Mouse (Mus musculus) forebrain, embryonic 10.5 days (tissue): ENCODE measurements around the gene Ttl. TPM values are rescaled to one million over a fixed set of nuclear protein-coding genes. Genes with fewer than 3 reads are reported as not detected.

Experiments
- DNase-seq: peaks from one replicate; pipeline ENCODE4 v3.0.0-alpha.2; 2017; ENCODE audit warnings: low spot score; ENCODE audit errors: extremely low spot score
- H3K27ac ChIP-seq: fragments of 300-500 bp; sonication (generic); 2 replicates; pipeline ENCODE4 v1.5.1; 2016; ENCODE audit warnings: mild to moderate bottlenecking
- H3K27me3 ChIP-seq: fragments of 300-500 bp; sonication (generic); 2 replicates; pipeline ENCODE4 v1.6.1; 2016; ENCODE audit warnings: mild to moderate bottlenecking; ENCODE audit not compliant: poor library complexity, severe bottlenecking
- H3K36me3 ChIP-seq: fragments of 300-500 bp; sonication (generic); replicated peaks from 2 replicates; pipeline ENCODE4 v1.6.1; 2016; ENCODE audit warnings: mild to moderate bottlenecking, moderate library complexity
- H3K4me1 ChIP-seq: fragments of 300-500 bp; sonication (generic); 2 replicates; pipeline ENCODE4 v1.6.1; 2016
- H3K4me3 ChIP-seq: fragments of 300-500 bp; sonication (generic); 2 replicates; pipeline ENCODE4 v1.5.1; 2016; ENCODE audit warnings: mild to moderate bottlenecking, moderate library complexity
- H3K9me3 ChIP-seq: fragments of 300-500 bp; sonication (generic); 2 replicates; pipeline ENCODE4 v1.6.1; 2016; ENCODE audit warnings: mild to moderate bottlenecking, moderate library complexity
- WGBS: fragments of 180-500 bp; shearing (Covaris S2); methylation state at CpG from one replicate; pipeline ENCODE4 v1.1.7; 2016; 5-methylcytosine and 5-hydroxymethylcytosine counted together
- polyA plus RNA-seq: library from polyadenylated mRNA; unstranded; fragments of >200 nt; fragmentation: Nextera tagmentation; extraction: Ambion mirVana; gene quantifications from 2 replicates; pipeline ENCODE4 v1.2.1, GENCODE M21; 2016

The Ttl gene
- polyA plus RNA-seq, 1 experiment from 2014 or later = 12.4 TPM

GRCm38 (mm10) chr2:129056597-129056996 is 9.1 kb upstream of the Ttl start:
- Histone ChIP-seq H3K4me3 (no peak overlapping the region), H3K36me3 (no peaks in the 10 kb centered on the region), H3K27me3 (no peaks in the 10 kb centered on the region), H3K27ac (no peak overlapping the region), H3K9me3 (peaks cover 19% of the 10 kb centered on the region), H3K4me1 (no peaks in the 10 kb centered on the region)
- no peak for DNase-seq
- WGBS = 40% methylated on average over 9 of the region's 9 CpGs

- H3K27me3 ChIP-seq = no peaks in the 10 kb centered on the region
- WGBS = 96% methylated on average over 8 of the region's 8 CpGs
- no peaks in the 10 kb centered on the region for H3K36me3 ChIP-seq
- H3K4me1 ChIP-seq = no peaks in the 10 kb centered on the region
- no peak overlapping the region for H3K27ac ChIP-seq
- peaks cover 19% of the 10 kb centered on the region for H3K9me3 ChIP-seq
- H3K4me3 ChIP-seq = no peak overlapping the region
- DNase-seq = no peak
These were observed 8.5 kb upstream of the Ttl start for GRCm38 (mm10) chr2:129057256-129057655.

- H3K27me3 ChIP-seq = no peaks in the 10 kb centered on the region
- H3K9me3 ChIP-seq = peaks cover 19% of the 10 kb centered on the region
- 88% methylated on average over 6 of the region's 6 CpGs for WGBS
- H3K4me3 ChIP-seq = no peak overlapping the region
- no peak for DNase-seq
- H3K36me3 ChIP-seq = no peaks in the 10 kb centered on the region
- no peak overlapping the region for H3K27ac ChIP-seq
- no peaks in the 10 kb centered on the region for H3K4me1 ChIP-seq
These were observed 7.8 kb upstream of the Ttl start for GRCm38 (mm10) chr2:129057920-129058361.

GRCm38 (mm10) chr2:129061456-129062059 is 4.2 kb upstream of the Ttl start:
- WGBS = 84% methylated on average over 10 of the region's 10 CpGs
- Histone ChIP-seq H3K27me3 (no peaks in the 10 kb centered on the region), H3K4me3 (no peak overlapping the region), H3K9me3 (peaks cover 13% of the 10 kb centered on the region), H3K36me3 (no peaks in the 10 kb centered on the region), H3K4me1 (peaks cover 13% of the 10 kb centered on the region), H3K27ac (no peak overlapping the region)
- DNase-seq = no peak

- Histone ChIP-seq H3K27me3 (no peaks in the 10 kb centered on the region), H3K4me3 (peak overlapping the region; percentile 90), H3K27ac (peak overlapping the region; percentile 90), H3K4me1 (peaks cover 25% of the 10 kb centered on the region), H3K36me3 (peaks cover 21% of the 10 kb centered on the region), H3K9me3 (peaks cover 6% of the 10 kb centered on the region; the same call in 1 of the 2 replicates)
- WGBS = under 1% methylated on average over 20 of the region's 20 CpGs
- peak; percentile 60 for DNase-seq
These were observed 584 bp downstream of the Ttl start for GRCm38 (mm10) chr2:129066326-129066725.

GRCm38 (mm10) chr2:129070296-129070695 is 4.6 kb downstream of the Ttl start:
- peaks cover 19% of the 10 kb centered on the region for H3K4me1 ChIP-seq
- DNase-seq = no peak
- H3K27ac ChIP-seq = no peak overlapping the region
- 89% methylated on average over 3 of the region's 3 CpGs for WGBS
- H3K9me3 ChIP-seq = peaks cover 6% of the 10 kb centered on the region; the same call in 1 of the 2 replicates
- peaks cover 21% of the 10 kb centered on the region for H3K36me3 ChIP-seq
- no peak overlapping the region for H3K4me3 ChIP-seq
- no peaks in the 10 kb centered on the region for H3K27me3 ChIP-seq

GRCm38 (mm10) chr2:129078313-129078712 is 12.6 kb downstream of the Ttl start:
- Histone ChIP-seq H3K36me3 (peaks cover 69% of the 10 kb centered on the region), H3K27ac (no peak overlapping the region), H3K9me3 (no peaks in the 10 kb centered on the region), H3K27me3 (no peaks in the 10 kb centered on the region), H3K4me3 (no peak overlapping the region), H3K4me1 (no peaks in the 10 kb centered on the region)
- no peak for DNase-seq
- WGBS = 84% methylated on average over 3 of the region's 3 CpGs

- no peak for DNase-seq
- H3K27me3 ChIP-seq = no peaks in the 10 kb centered on the region
- H3K27ac ChIP-seq = no peak overlapping the region
- H3K9me3 ChIP-seq = no peaks in the 10 kb centered on the region
- 82% methylated on average over 2 of the region's 2 CpGs for WGBS
- peaks cover 73% of the 10 kb centered on the region for H3K36me3 ChIP-seq
- no peaks in the 10 kb centered on the region for H3K4me1 ChIP-seq
- H3K4me3 ChIP-seq = no peak overlapping the region
These were observed 13.5 kb downstream of the Ttl start for GRCm38 (mm10) chr2:129079194-129079593.

- H3K4me3 ChIP-seq = no peak overlapping the region
- H3K27ac ChIP-seq = no peak overlapping the region
- no peak for DNase-seq
These were observed 15.4 kb downstream of the Ttl start for GRCm38 (mm10) chr2:129081097-129081496.

GRCm38 (mm10) chr2:129083514-129083913 is 17.8 kb downstream of the Ttl start:
- H3K36me3 ChIP-seq = peaks cover 85% of the 10 kb centered on the region
- H3K4me1 ChIP-seq = no peaks in the 10 kb centered on the region
- 91% methylated on average over 5 of the region's 5 CpGs for WGBS
- peaks cover 5% of the 10 kb centered on the region; the same call in 1 of the 2 replicates for H3K9me3 ChIP-seq
- DNase-seq = no peak
- H3K27ac ChIP-seq = no peak overlapping the region
- no peaks in the 10 kb centered on the region for H3K27me3 ChIP-seq
- H3K4me3 ChIP-seq = no peak overlapping the region

More at GRCm38 (mm10) chr2:129081097-129081496, 15.4 kb downstream of the Ttl start:
- WGBS = 74% methylated on average over 13 of the region's 13 CpGs
- Histone ChIP-seq H3K4me1 (no peaks in the 10 kb centered on the region), H3K9me3 (peaks cover 5% of the 10 kb centered on the region; the same call in 1 of the 2 replicates), H3K36me3 (peaks cover 89% of the 10 kb centered on the region), H3K27me3 (no peaks in the 10 kb centered on the region)

GRCm38 (mm10) chr2:129084959-129085358 is 19.2 kb downstream of the Ttl start:
- Histone ChIP-seq H3K27ac (no peak overlapping the region), H3K4me1 (no peaks in the 10 kb centered on the region), H3K4me3 (no peak overlapping the region), H3K27me3 (no peaks in the 10 kb centered on the region), H3K9me3 (peaks cover 5% of the 10 kb centered on the region; the same call in 1 of the 2 replicates), H3K36me3 (peaks cover 85% of the 10 kb centered on the region)
- WGBS = 64% methylated on average over 2 of the region's 2 CpGs
- no peak for DNase-seq

- Histone ChIP-seq H3K36me3 (peaks cover 80% of the 10 kb centered on the region), H3K4me3 (no peak overlapping the region), H3K27me3 (no peaks in the 10 kb centered on the region), H3K27ac (no peak overlapping the region), H3K4me1 (no peaks in the 10 kb centered on the region), H3K9me3 (peaks cover 5% of the 10 kb centered on the region; the same call in 1 of the 2 replicates)
- 83% methylated on average over 1 of the region's 1 CpGs for WGBS
- DNase-seq = no peak
These were observed 21.8 kb downstream of the Ttl start for GRCm38 (mm10) chr2:129087520-129087919.

GRCm38 (mm10) chr2:129090370-129090769 is 24.6 kb downstream of the Ttl start:
- no peak overlapping the region for H3K27ac ChIP-seq
- no peak for DNase-seq
- peaks cover 4% of the 10 kb centered on the region; the same call in 1 of the 2 replicates for H3K9me3 ChIP-seq
- peaks cover 87% of the 10 kb centered on the region for H3K36me3 ChIP-seq
- WGBS = 79% methylated on average over 4 of the region's 4 CpGs
- no peaks in the 10 kb centered on the region for H3K27me3 ChIP-seq
- H3K4me1 ChIP-seq = no peaks in the 10 kb centered on the region
- no peak overlapping the region for H3K4me3 ChIP-seq
